Mouse (Mus musculus) liver, embryonic 14.5 days (tissue): ENCODE measurements around the gene Fignl1. TPM values are rescaled to one million over a fixed set of nuclear protein-coding genes. Genes with fewer than 3 reads are reported as not detected.
A peak's percentile ranks its signal among the peaks of the same experiment; 100 is the strongest.

ENCODE experiments used
- ATAC-seq: fragments of 200-750 bp; cut with Nextera tagmentation; 2 replicates; pipeline ENCODE4 v1.8.0; 2017; ENCODE audit warnings: moderate number of reproducible peaks, mild to moderate bottlenecking, moderate library complexity; ENCODE audit not compliant: insufficient read depth
- DNase-seq, 3 experiments: peaks; one replicate each; pipeline ENCODE4 v3.0.0-alpha.2; 2012 to 2013; ENCODE audit warnings: low read depth in 3 of 3, low spot score in 3 of 3
- H3K27ac ChIP-seq: fragments of 300-500 bp; sonication (generic); 2 replicates; pipeline ENCODE4 v1.5.1; 2014; ENCODE audit warnings: moderate library complexity, mild to moderate bottlenecking, control low read depth, inconsistent platforms
- H3K27me3 ChIP-seq: fragments of 300-500 bp; sonication (generic); 2 replicates; pipeline ENCODE4 v1.6.1; 2014; ENCODE audit warnings: mild to moderate bottlenecking, low read length, moderate library complexity; ENCODE audit not compliant: control insufficient read depth, insufficient read depth
- H3K36me3 ChIP-seq: fragments of 300-500 bp; sonication (generic); replicated peaks from 2 replicates; pipeline ENCODE4 v1.6.1; 2014; ENCODE audit warnings: low read depth; ENCODE audit not compliant: control insufficient read depth, insufficient read depth
- H3K4me1 ChIP-seq, 2 experiments: fragments of 200-500 bp in 1 of 2; fragments of 300-500 bp in 1 of 2; sonication (generic) in 1 of 2; replicated peaks; 2 replicates each; pipeline ENCODE4 v1.6.1; 2012 to 2014; ENCODE audit warnings: antibody characterized with exemption in 1 of 2, inconsistent platforms in 1 of 2, low read length in 1 of 2; ENCODE audit not compliant: control insufficient read depth in 2 of 2, insufficient read depth in 2 of 2
- H3K4me2 ChIP-seq: fragments of 300-500 bp; sonication (generic); 2 replicates; pipeline ENCODE4 v1.6.1; 2014; ENCODE audit warnings: low read depth, mild to moderate bottlenecking, control low read depth, moderate library complexity
- H3K4me3 ChIP-seq, 2 experiments: fragments of 200-500 bp in 1 of 2; fragments of 300-500 bp in 1 of 2; sonication (generic) in 1 of 2; 2 replicates each; pipeline ENCODE4 v1.5.1; 2012 to 2014; ENCODE audit warnings: low read depth in 2 of 2, low read length in 2 of 2, mild to moderate bottlenecking in 2 of 2, control low read depth in 1 of 2, inconsistent platforms in 1 of 2, moderate library complexity in 1 of 2; ENCODE audit not compliant: insufficient read depth in 1 of 2
- H3K9ac ChIP-seq: fragments of 300-500 bp; sonication (generic); replicated peaks from 2 replicates; pipeline ENCODE4 v1.6.1; 2014; ENCODE audit warnings: mild to moderate bottlenecking, control low read depth, moderate library complexity
- H3K9me3 ChIP-seq: fragments of 300-500 bp; sonication (generic); 2 replicates; pipeline ENCODE4 v1.6.1; 2016; ENCODE audit warnings: low read length, mixed read lengths; ENCODE audit not compliant: control insufficient read depth
- CTCF ChIP-seq: IDR thresholded peaks from 2 replicates; pipeline ENCODE4 v1.5.1; 2016; ENCODE audit warnings: antibody characterized with exemption, low read depth, control low read depth
- EP300 ChIP-seq: IDR thresholded peaks from 2 replicates; pipeline ENCODE4 v1.6.1; 2016; ENCODE audit warnings: antibody characterized with exemption, low read depth
- WGBS: fragments of 180-500 bp; shearing (Covaris S2); extraction: QIAGEN DNeasy Blood & Tissue Kit; methylation state at CpG from one replicate; pipeline ENCODE4 v1.1.7; 2014; ENCODE audit not compliant: insufficient replicate concordance; 5-methylcytosine and 5-hydroxymethylcytosine counted together
- polyA plus RNA-seq, 2 experiments: library from polyadenylated mRNA; depleted of rRNA in 1 of 2; stranded (reverse) in 1 of 2; unstranded in 1 of 2; fragments of >200 nt; fragmentation: Nextera tagmentation in 1 of 2; extraction: Ambion mirVana in 1 of 2; gene quantifications; 2 replicates each; pipeline versions ENCODE4 v1.2.1 to v1.2.3; 2012 to 2014

Gene Fignl1
- polyA plus RNA-seq, 2 experiments: 32.2 to 102 TPM

GRCm38 (mm10) chr11:11744222-11744621 lies 64.5 kb downstream of the Fignl1 start:
- Histone ChIP-seq H3K4me3 (no peak overlapping the region), H3K4me2 (no peak overlapping the region), H3K27me3 (no peaks in the 10 kb centered on the region), H3K9me3 (no peaks in the 10 kb centered on the region), H3K4me1 (peaks cover 7 to 11% of the 10 kb centered on the region in 2 experiments), H3K9ac (no peak overlapping the region), H3K36me3 (peaks cover 18% of the 10 kb centered on the region), H3K27ac (no peak overlapping the region)
- ATAC-seq (no peak), DNase-seq (no peak)
- 62% methylated on average over 1 of the region's 1 CpGs for WGBS
- TF ChIP-seq EP300 (no peak), CTCF (no peak)

DNA sequence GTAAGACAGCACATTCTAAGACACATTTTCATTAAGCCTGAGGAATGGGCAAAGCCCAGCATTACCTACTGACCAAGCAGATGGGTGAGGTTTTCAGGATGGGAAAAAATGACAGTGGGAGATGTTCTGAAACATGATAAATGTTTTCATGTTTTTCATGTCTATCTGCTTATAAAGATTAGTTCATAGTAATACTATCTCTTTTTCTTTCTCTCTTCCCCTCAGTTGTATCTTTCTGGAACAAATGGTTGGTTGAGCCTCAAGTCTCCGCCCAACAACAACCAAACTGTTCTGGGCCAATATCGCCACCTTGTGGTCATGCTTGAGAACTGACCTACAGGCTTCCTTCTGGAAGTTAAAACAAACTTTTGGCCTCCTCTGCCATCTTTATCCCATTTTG lies 66.1 kb downstream of the Fignl1 start:
- peak overlapping the region; percentile 20 for H3K9ac ChIP-seq
- peaks cover 9% of the 10 kb centered on the region for H3K36me3 ChIP-seq
- DNase-seq (peak; percentile 74 to 83 (median 83)), ATAC-seq (peak; percentile 78)
- peak; percentile 86 for TF ChIP-seq EP300
- peak; percentile 91 for TF ChIP-seq CTCF
- no peak overlapping the region for H3K4me3 ChIP-seq
- H3K4me1 ChIP-seq: peaks cover 7 to 13% of the 10 kb centered on the region in 2 experiments
- H3K9me3 ChIP-seq: no peaks in the 10 kb centered on the region
- H3K27me3 ChIP-seq: no peaks in the 10 kb centered on the region
- whole genome bisulfite sequencing: 14% methylated on average over 2 of the region's 2 CpGs
- H3K4me2 ChIP-seq: no peak overlapping the region
- peak overlapping the region; percentile 74 for H3K27ac ChIP-seq

DNA sequence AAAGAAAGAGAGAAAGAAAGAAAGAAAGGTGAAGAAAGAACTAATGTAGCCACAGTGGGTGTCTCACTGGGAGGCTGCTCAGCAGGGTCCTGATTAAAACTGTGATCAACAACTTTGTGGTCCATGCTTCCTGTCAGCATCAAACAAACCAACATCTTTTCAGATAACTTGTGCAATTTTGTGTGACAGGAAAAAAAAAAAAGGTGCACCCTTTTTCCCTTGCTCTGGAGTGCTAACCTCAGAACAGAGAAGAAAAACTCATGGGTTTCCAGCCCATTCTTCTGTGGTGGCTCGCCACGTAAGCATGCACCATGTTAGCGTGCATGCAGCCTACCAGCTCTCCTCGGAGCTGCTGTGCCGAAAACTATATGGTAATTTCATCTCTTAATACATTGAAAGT lies 67.2 kb downstream of the Fignl1 start:
- Histone ChIP-seq H3K4me3 (no peak overlapping the region), H3K9me3 (no peaks in the 10 kb centered on the region), H3K4me1 (peaks cover 7 to 16% of the 10 kb centered on the region in 2 experiments), H3K27ac (peak overlapping the region; percentile 49), H3K36me3 (peaks cover 6% of the 10 kb centered on the region), H3K27me3 (no peaks in the 10 kb centered on the region), H3K4me2 (no peak overlapping the region), H3K9ac (no peak overlapping the region)
- WGBS: 77% methylated on average over 5 of the region's 5 CpGs
- ATAC-seq (no peak), DNase-seq (no peak)
- TF ChIP-seq CTCF (no peak), EP300 (no peak)

- DNase-seq (no peak), ATAC-seq (no peak)
- Histone ChIP-seq H3K36me3 (peaks cover 2% of the 10 kb centered on the region), H3K9ac (no peak overlapping the region), H3K27ac (peak overlapping the region; percentile 49), H3K4me3 (no peak overlapping the region), H3K27me3 (no peaks in the 10 kb centered on the region), H3K9me3 (no peaks in the 10 kb centered on the region), H3K4me1 (peaks cover 13 to 23% of the 10 kb centered on the region in 2 experiments), H3K4me2 (no peak overlapping the region)
- TF ChIP-seq CTCF: no peak
- no peak for TF ChIP-seq EP300
- WGBS: 62% methylated on average over 5 of the region's 5 CpGs
Observed at GRCm38 (mm10) chr11:11740603-11741002, 68.2 kb downstream of the Fignl1 start.

GRCm38 (mm10) chr11:11739054-11739453 lies 69.7 kb downstream of the Fignl1 start:
- DNase-seq: no peak
- WGBS: 89% methylated on average over 3 of the region's 3 CpGs

More at GRCm38 (mm10) chr11:11739054-11739453, 69.7 kb downstream of the Fignl1 start:
- Histone ChIP-seq H3K9ac (no peak overlapping the region), H3K4me3 (no peak overlapping the region), H3K4me1 (peaks cover 28 to 38% of the 10 kb centered on the region in 2 experiments), H3K27ac (peak overlapping the region; percentile 16; the same call in 1 of the 2 replicates), H3K4me2 (no peak overlapping the region), H3K9me3 (no peaks in the 10 kb centered on the region), H3K36me3 (peaks cover 9% of the 10 kb centered on the region), H3K27me3 (no peaks in the 10 kb centered on the region)
- TF ChIP-seq CTCF (no peak), EP300 (no peak)
- ATAC-seq: no peak
